In the genomic region with DNA sequence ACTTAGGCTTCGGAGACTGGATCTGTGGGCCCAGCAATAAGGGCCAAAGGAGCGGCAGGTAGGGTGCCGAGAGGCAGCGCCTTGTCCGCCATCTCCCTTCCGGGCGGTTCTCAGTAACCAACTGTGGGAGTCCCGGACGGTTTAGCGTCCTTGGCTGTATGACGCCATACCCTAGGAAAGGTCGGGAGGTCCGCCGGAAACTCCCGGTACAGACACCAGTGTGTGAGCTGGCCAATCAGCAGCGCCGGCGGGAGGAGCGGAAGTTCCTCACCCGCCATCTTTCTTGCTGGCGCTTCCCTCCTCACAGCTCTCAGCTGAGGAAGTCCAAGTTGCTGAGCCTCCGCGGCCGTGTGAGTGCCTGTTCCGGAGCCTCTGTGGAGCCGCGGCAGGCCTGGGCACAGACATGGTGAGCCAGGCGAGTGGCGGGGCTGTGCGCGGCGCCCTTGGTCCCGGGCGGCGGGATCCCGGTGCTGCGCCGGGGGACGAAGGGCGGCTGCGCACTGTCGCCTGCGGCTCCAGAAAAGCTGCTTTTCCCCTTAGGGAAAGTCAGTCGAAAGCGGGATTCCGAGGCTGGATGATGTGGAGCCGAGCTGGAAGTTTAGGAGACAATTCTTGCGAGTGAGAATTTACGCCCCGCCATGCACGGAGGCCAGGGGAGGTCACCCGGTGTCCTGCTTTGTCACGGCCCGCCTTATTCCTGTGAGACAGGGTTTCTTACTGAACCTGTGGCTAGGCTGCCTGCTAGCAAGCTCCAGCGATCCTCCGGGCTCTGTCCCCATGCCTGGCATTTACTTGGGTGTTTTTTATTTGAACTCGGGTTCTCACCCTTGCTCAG, we compare ENCODE assay signal across 8 mouse cellular contexts. TPM values are rescaled to one million over a fixed set of nuclear protein-coding genes. Genes with fewer than 3 reads are reported as not detected.
DNase-seq lines count a peak whose midpoint lies in the region; ATAC-seq lines count a peak whose summit lies in the region.

No protein-coding gene starts in this region.

- 1% methylated on average over 57 of the region's 57 CpGs for WGBS in heart, embryonic 13.5 days
- WGBS in liver, embryonic 12.5 days (ENCODE audit: insufficient replicate concordance): under 1% methylated on average over 57 of the region's 57 CpGs
- under 1% methylated on average over 57 of the region's 57 CpGs for WGBS in stomach, embryonic 15.5 days

- H3K9ac ChIP-seq in heart, embryonic 13.5 days: peak overlapping the region; percentile 93
- H3K9ac ChIP-seq in liver, embryonic 12.5 days: peak overlapping the region; percentile 93
- peak overlapping the region; percentile 88 for H3K9ac ChIP-seq in stomach, embryonic 15.5 days

- peak; percentile 95 for DNase-seq in CD4-positive, CD25-positive, alpha-beta regulatory T cell, adult 2 months (ENCODE audit: low read depth, low spot score)
- peak; percentile 66 for DNase-seq in fat pad, adult 2 months (ENCODE audit: extremely low read depth, low read depth, low spot score)
- peak; percentile 97 for DNase-seq in kidney, postnatal 10 days
- DNase-seq in natural killer cell, adult 2 months (ENCODE audit: low spot score in 2 of 2): peak; percentile 90 to 91

- no peaks in the 10 kb centered on the region for H3K9me3 ChIP-seq in heart, embryonic 13.5 days
- H3K9me3 ChIP-seq in liver, embryonic 12.5 days (replicated peaks): no peaks in the 10 kb centered on the region
- no peaks in the 10 kb centered on the region for H3K9me3 ChIP-seq in stomach, embryonic 15.5 days

- H3K4me3 ChIP-seq in brown adipose tissue, adult 24 weeks (ENCODE audit: insufficient read depth, low read depth, low read length): peak overlapping the region; percentile 98
- peak overlapping the region; percentile 76 for H3K4me3 ChIP-seq in heart, embryonic 13.5 days
- peak overlapping the region; percentile 85 for H3K4me3 ChIP-seq in liver, embryonic 12.5 days
- H3K4me3 ChIP-seq in stomach, embryonic 15.5 days (replicated peaks): peak overlapping the region; percentile 78

- peak; percentile 98 for ATAC-seq in heart, embryonic 13.5 days (ENCODE audit: extremely low read depth, insufficient number of reproducible peaks, low FRiP score, low TSS enrichment)
- ATAC-seq in liver, embryonic 12.5 days: peak; percentile 99
- peak; percentile 100 for ATAC-seq in stomach, embryonic 15.5 days (ENCODE audit: insufficient read depth, low FRiP score, low read depth)

- peaks cover 9% of the 10 kb centered on the region for H3K4me1 ChIP-seq in brown adipose tissue, adult 24 weeks (ENCODE audit: control insufficient read depth, insufficient read depth, insufficient read length, low read length)
- H3K4me1 ChIP-seq in heart, embryonic 13.5 days: peaks cover 13% of the 10 kb centered on the region
- peaks cover 28% of the 10 kb centered on the region for H3K4me1 ChIP-seq in liver, embryonic 12.5 days
- no peaks in the 10 kb centered on the region for H3K4me1 ChIP-seq in stomach, embryonic 15.5 days

- peak overlapping the region; percentile 82 for H3K4me2 ChIP-seq in heart, embryonic 13.5 days
- H3K4me2 ChIP-seq in liver, embryonic 12.5 days: peak overlapping the region; percentile 81
- H3K4me2 ChIP-seq in stomach, embryonic 15.5 days: peak overlapping the region; percentile 54

- H3K27me3 ChIP-seq in heart, embryonic 13.5 days (replicated peaks): no peaks in the 10 kb centered on the region
- no peaks in the 10 kb centered on the region for H3K27me3 ChIP-seq in liver, embryonic 12.5 days (replicated peaks)
- no peaks in the 10 kb centered on the region for H3K27me3 ChIP-seq in stomach, embryonic 15.5 days (replicated peaks)

- peaks cover 16% of the 10 kb centered on the region for H3K36me3 ChIP-seq in heart, embryonic 13.5 days
- peaks cover 19% of the 10 kb centered on the region for H3K36me3 ChIP-seq in liver, embryonic 12.5 days
- H3K36me3 ChIP-seq in stomach, embryonic 15.5 days: no peaks in the 10 kb centered on the region

- peak overlapping the region; percentile 97 for H3K27ac ChIP-seq in brown adipose tissue, adult 24 weeks (replicated peaks; ENCODE audit: low read depth, low read length)
- H3K27ac ChIP-seq in heart, embryonic 13.5 days (replicated peaks): peak overlapping the region; percentile 99
- peak overlapping the region; percentile 95 for H3K27ac ChIP-seq in liver, embryonic 12.5 days
- H3K27ac ChIP-seq in stomach, embryonic 15.5 days: peak overlapping the region; percentile 98

RNA-seq across cellular contexts. Expression of a gene that starts 14.3 kb away (rescaled TPM):
- polyA plus RNA-seq in brown adipose tissue, adult 24 weeks (2012; ENCODE audit: insufficient read depth, insufficient read length, missing spikeins): 18.4 and 20.8 TPM in 2 replicates
- 23.8 and 25.1 TPM in 2 replicates for polyA plus RNA-seq in heart, embryonic 13.5 days (2015; fragmentation: Nextera tagmentation; extraction: Ambion mirVana)
- 12.4 and 13.1 TPM in 2 replicates for polyA plus RNA-seq in liver, embryonic 12.5 days (2016; fragmentation: Nextera tagmentation; extraction: Ambion mirVana)
- 21.9 and 22.1 TPM in 2 replicates for polyA plus RNA-seq in stomach, embryonic 15.5 days (2015; fragmentation: Nextera tagmentation; extraction: Ambion mirVana)

RNA-seq across cellular contexts. Expression of a gene that starts 14.4 kb away (rescaled TPM):
- 1.7 and 1.9 TPM in 2 replicates for polyA plus RNA-seq in brown adipose tissue, adult 24 weeks (2012; ENCODE audit: insufficient read depth, insufficient read length, missing spikeins)
- 1.6 and 3.3 TPM in 2 replicates for polyA plus RNA-seq in heart, embryonic 13.5 days (2015; fragmentation: Nextera tagmentation; extraction: Ambion mirVana)
- 1.1 and 1.4 TPM in 2 replicates for polyA plus RNA-seq in liver, embryonic 12.5 days (2016; fragmentation: Nextera tagmentation; extraction: Ambion mirVana)
- polyA plus RNA-seq in stomach, embryonic 15.5 days (2015; fragmentation: Nextera tagmentation; extraction: Ambion mirVana): 5.1 and 5.3 TPM in 2 replicates

RNA-seq across cellular contexts. Expression of a gene that starts 28.1 kb away (rescaled TPM):
- polyA plus RNA-seq in brown adipose tissue, adult 24 weeks (2012; ENCODE audit: insufficient read depth, insufficient read length, missing spikeins): 13.7 and 16.6 TPM in 2 replicates
- polyA plus RNA-seq in heart, embryonic 13.5 days (2015; fragmentation: Nextera tagmentation; extraction: Ambion mirVana): 11.1 and 11.2 TPM in 2 replicates
- 13.4 and 14.1 TPM in 2 replicates for polyA plus RNA-seq in liver, embryonic 12.5 days (2016; fragmentation: Nextera tagmentation; extraction: Ambion mirVana)
- polyA plus RNA-seq in stomach, embryonic 15.5 days (2015; fragmentation: Nextera tagmentation; extraction: Ambion mirVana): 20.6 and 24.7 TPM in 2 replicates

RNA-seq across cellular contexts. Expression of a gene that starts 41.0 kb away (rescaled TPM):
- 0.79 and 1.8 TPM in 2 replicates for polyA plus RNA-seq in brown adipose tissue, adult 24 weeks (2012; ENCODE audit: insufficient read depth, insufficient read length, missing spikeins)
- polyA plus RNA-seq in heart, embryonic 13.5 days (2015; fragmentation: Nextera tagmentation; extraction: Ambion mirVana): 3.4 and 4.0 TPM in 2 replicates
- 2.0 and 2.5 TPM in 2 replicates for polyA plus RNA-seq in liver, embryonic 12.5 days (2016; fragmentation: Nextera tagmentation; extraction: Ambion mirVana)
- 5.3 and 6.2 TPM in 2 replicates for polyA plus RNA-seq in stomach, embryonic 15.5 days (2015; fragmentation: Nextera tagmentation; extraction: Ambion mirVana)

Comparison
In these comparisons a context has a peak if more than half of its experiments do, and no peak if none do; other contexts are left out.
1. Peak in every context shown above with its lines: DNase-seq, ATAC-seq, H3K4me3 ChIP-seq and H3K27ac ChIP-seq.